Mouse (Mus musculus): ENCODE data around the gene Carhsp1.
A peak's percentile ranks its signal among the peaks of the same experiment; 100 is the strongest.

The Carhsp1 gene

GRCm38 (mm10) chr16:8673343-8673742 lies 1.4 kb upstream of the Carhsp1 start:
- no peak for DNase-seq

GRCm38 (mm10) chr16:8672811-8673210 lies 856 bp upstream of the Carhsp1 start:
- DNase-seq, result no peak

GRCm38 (mm10) chr16:8672350-8672687 lies 364 bp upstream of the Carhsp1 start:
- no peak for DNase-seq

- DNase-seq, result no peak
These were observed 1.6 kb downstream of the Carhsp1 start for GRCm38 (mm10) chr16:8670041-8671035.

GRCm38 (mm10) chr16:8669432-8669831 lies 2.5 kb downstream of the Carhsp1 start:
- DNase-seq, result no peak

GRCm38 (mm10) chr16:8668386-8668785 lies 3.6 kb downstream of the Carhsp1 start:
- no peak for DNase-seq

- DNase-seq, result no peak
These were observed 4.1 kb downstream of the Carhsp1 start for GRCm38 (mm10) chr16:8667814-8668213.

- DNase-seq, result peak; percentile 52
These were observed 4.7 kb downstream of the Carhsp1 start for GRCm38 (mm10) chr16:8667261-8667660.

GRCm38 (mm10) chr16:8666452-8666851 lies 5.5 kb downstream of the Carhsp1 start:
- DNase-seq, result peak; percentile 65

- no peak for DNase-seq
These were observed 6.6 kb downstream of the Carhsp1 start for GRCm38 (mm10) chr16:8665367-8665766.

- DNase-seq, result no peak
These were observed 8.1 kb downstream of the Carhsp1 start for GRCm38 (mm10) chr16:8663606-8664539.

- DNase-seq, result peak; percentile 49
These were observed 8.9 kb downstream of the Carhsp1 start for GRCm38 (mm10) chr16:8663022-8663421.

- peak; percentile 58 for DNase-seq
These were observed 13.2 kb downstream of the Carhsp1 start for GRCm38 (mm10) chr16:8658764-8659163.

GRCm38 (mm10) chr16:8658349-8658748 lies 13.6 kb downstream of the Carhsp1 start:
- no peak for DNase-seq

- no peak for DNase-seq
These were observed 15.7 kb downstream of the Carhsp1 start for GRCm38 (mm10) chr16:8656256-8656655.

GRCm38 (mm10) chr16:8655599-8655998 lies 16.4 kb downstream of the Carhsp1 start:
- DNase-seq, result no peak

- no peak for DNase-seq
These were observed 16.8 kb downstream of the Carhsp1 start for GRCm38 (mm10) chr16:8655108-8655507.

- no peak for DNase-seq
These were observed 21.9 kb downstream of the Carhsp1 start for GRCm38 (mm10) chr16:8650007-8650406.

GRCm38 (mm10) chr16:8645546-8645945 lies 26.4 kb downstream of the Carhsp1 start:
- DNase-seq, result no peak

GRCm38 (mm10) chr16:8643855-8644254 lies 28.1 kb downstream of the Carhsp1 start:
- DNase-seq, result peak; percentile 65

- no peak for DNase-seq
These were observed 32.3 kb downstream of the Carhsp1 start for GRCm38 (mm10) chr16:8639466-8640191.

GRCm38 (mm10) chr16:8638131-8638530 lies 33.8 kb downstream of the Carhsp1 start:
- no peak for DNase-seq

All from kidney, postnatal 10 days (tissue).